Mouse (Mus musculus): Measurements from ENCODE around the gene Top2b. TPM values are rescaled to one million over a fixed set of nuclear protein-coding genes. Genes with fewer than 3 reads are reported as not detected.

Top2b gene
- polyA plus RNA-seq, 1 experiment from 2014 or later: 46.5 TPM

DNA sequence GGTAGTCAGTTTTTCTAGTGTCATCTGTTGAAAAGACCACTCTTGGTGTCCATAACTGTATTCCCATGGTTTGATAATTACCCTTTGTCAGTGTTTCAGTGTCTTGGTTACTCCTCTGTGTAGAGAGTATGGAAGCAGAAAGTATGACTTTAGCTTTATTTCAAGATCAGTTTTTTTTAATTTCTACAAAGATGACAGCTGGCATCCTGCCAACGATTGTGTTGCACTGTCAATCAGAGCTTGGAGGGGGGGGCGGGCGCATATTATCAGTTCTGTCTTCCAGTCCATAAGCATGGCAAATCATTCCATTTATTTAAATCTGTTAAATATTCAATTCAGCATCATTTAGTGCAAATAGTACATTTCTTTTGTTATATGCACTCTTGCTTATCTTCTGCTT lies 30.7 kb upstream of the Top2b start:
- H3K4me3 ChIP-seq (ENCODE audit: control insufficient read depth in 1 of 2, insufficient read depth in 1 of 2, low read depth in 1 of 2, low read length in 2 of 2): no peak overlapping the region
- 84% methylated on average over 3 of the region's 3 CpGs for WGBS
- H3K27me3 ChIP-seq (ENCODE audit: control insufficient read depth, insufficient read depth, low read length): no peaks in the 10 kb centered on the region
- H3K27ac ChIP-seq (replicated peaks in 1 of 2; ENCODE audit: control insufficient read depth in 1 of 2, insufficient read depth in 1 of 2, low read depth in 2 of 2, low read length in 2 of 2): no peak overlapping the region
- H3K36me3 ChIP-seq (ENCODE audit: control insufficient read depth, insufficient read depth, low read length): no peaks in the 10 kb centered on the region
- no peak for ATAC-seq (ENCODE audit: insufficient number of reproducible peaks, insufficient read depth, low FRiP score, low read depth)
- H3K4me1 ChIP-seq (ENCODE audit: control insufficient read depth in 2 of 2, insufficient read depth in 2 of 2, low read length in 2 of 2): peaks cover under 1 to 7% of the 10 kb centered on the region in 2 experiments
- no peak overlapping the region for H3K9ac ChIP-seq (ENCODE audit: low read length)
- H3K4me2 ChIP-seq (ENCODE audit: low read length): no peak overlapping the region
- H3K9me3 ChIP-seq (ENCODE audit: control insufficient read depth, low read length): no peaks in the 10 kb centered on the region

DNA sequence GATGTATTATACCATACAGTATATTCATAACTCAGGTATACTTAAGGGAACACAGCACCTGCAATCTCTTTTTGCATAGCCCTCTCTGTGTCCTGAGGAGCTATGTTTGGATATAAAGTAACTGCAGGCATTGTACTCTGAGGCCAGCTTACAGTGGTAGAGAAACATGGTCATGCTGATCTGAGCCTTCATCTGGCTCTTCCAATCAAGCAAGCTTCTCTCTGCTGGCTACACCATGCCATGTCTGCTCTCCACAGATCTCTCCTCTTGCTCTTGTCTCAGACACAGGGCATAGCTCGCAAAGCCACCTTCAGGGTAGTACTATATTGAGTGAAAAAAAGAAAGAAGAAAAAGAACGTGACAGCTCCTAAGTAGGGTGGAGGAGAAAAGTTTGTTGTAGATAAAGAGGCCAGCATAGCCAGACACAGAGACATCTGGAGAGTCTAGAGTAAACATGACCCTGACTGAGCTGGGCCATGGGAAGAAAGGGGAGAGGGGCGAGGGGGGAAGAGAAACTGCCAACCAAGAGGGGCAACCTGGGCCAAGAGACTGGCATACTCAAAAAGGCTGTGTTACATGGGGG lies 29.1 kb upstream of the Top2b start:
- 41% methylated on average over 3 of the region's 3 CpGs for WGBS
- H3K4me1 ChIP-seq (ENCODE audit: control insufficient read depth in 2 of 2, insufficient read depth in 2 of 2, low read length in 2 of 2): peaks cover 0 to 7% of the 10 kb centered on the region in 2 experiments; a peak in 1 of 4 replicates
- H3K9ac ChIP-seq (ENCODE audit: low read length): no peak overlapping the region
- H3K4me2 ChIP-seq (ENCODE audit: low read length): no peak overlapping the region
- H3K36me3 ChIP-seq (ENCODE audit: control insufficient read depth, insufficient read depth, low read length): no peaks in the 10 kb centered on the region
- ATAC-seq (ENCODE audit: insufficient number of reproducible peaks, insufficient read depth, low FRiP score, low read depth): no peak
- H3K9me3 ChIP-seq (ENCODE audit: control insufficient read depth, low read length): no peaks in the 10 kb centered on the region
- no peak overlapping the region for H3K4me3 ChIP-seq (ENCODE audit: control insufficient read depth in 1 of 2, insufficient read depth in 1 of 2, low read depth in 1 of 2, low read length in 2 of 2)
- no peak overlapping the region for H3K27ac ChIP-seq (replicated peaks in 1 of 2; ENCODE audit: control insufficient read depth in 1 of 2, insufficient read depth in 1 of 2, low read depth in 2 of 2, low read length in 2 of 2)
- H3K27me3 ChIP-seq (ENCODE audit: control insufficient read depth, insufficient read depth, low read length): no peaks in the 10 kb centered on the region

DNA sequence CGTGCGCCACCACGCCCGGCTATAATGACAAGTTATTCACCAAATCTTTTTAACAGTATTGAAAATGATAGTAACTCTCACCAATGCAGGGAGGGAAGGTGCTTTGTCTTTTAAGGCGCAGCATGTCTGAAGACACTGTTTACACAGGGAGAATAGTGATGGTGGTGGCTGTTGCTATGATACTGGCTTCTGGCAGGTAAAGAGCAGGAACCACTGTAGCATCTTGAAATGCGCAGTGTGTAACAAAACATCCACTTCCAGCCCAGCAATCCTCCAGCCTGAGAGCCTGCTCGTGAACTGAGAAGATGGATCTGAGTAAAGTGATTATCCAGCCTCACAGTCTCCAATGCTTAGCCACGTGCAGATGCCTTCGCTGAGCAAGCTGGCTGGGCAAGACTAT lies 17.5 kb upstream of the Top2b start:
- 69% methylated on average over 9 of the region's 9 CpGs for WGBS
- Histone ChIP-seq H3K9me3 (ENCODE audit: control insufficient read depth, low read length) (no peaks in the 10 kb centered on the region), H3K4me3 (ENCODE audit: control insufficient read depth in 1 of 2, insufficient read depth in 1 of 2, low read depth in 1 of 2, low read length in 2 of 2) (no peak overlapping the region), H3K4me1 (ENCODE audit: control insufficient read depth in 2 of 2, insufficient read depth in 2 of 2, low read length in 2 of 2) (no peaks in the 10 kb centered on the region), H3K27ac (replicated peaks in 1 of 2; ENCODE audit: control insufficient read depth in 1 of 2, insufficient read depth in 1 of 2, low read depth in 2 of 2, low read length in 2 of 2) (no peak overlapping the region), H3K36me3 (ENCODE audit: control insufficient read depth, insufficient read depth, low read length) (no peaks in the 10 kb centered on the region), H3K4me2 (ENCODE audit: low read length) (no peak overlapping the region), H3K27me3 (ENCODE audit: control insufficient read depth, insufficient read depth, low read length) (no peaks in the 10 kb centered on the region), H3K9ac (ENCODE audit: low read length) (no peak overlapping the region)
- ATAC-seq (ENCODE audit: insufficient number of reproducible peaks, insufficient read depth, low FRiP score, low read depth): no peak

DNA sequence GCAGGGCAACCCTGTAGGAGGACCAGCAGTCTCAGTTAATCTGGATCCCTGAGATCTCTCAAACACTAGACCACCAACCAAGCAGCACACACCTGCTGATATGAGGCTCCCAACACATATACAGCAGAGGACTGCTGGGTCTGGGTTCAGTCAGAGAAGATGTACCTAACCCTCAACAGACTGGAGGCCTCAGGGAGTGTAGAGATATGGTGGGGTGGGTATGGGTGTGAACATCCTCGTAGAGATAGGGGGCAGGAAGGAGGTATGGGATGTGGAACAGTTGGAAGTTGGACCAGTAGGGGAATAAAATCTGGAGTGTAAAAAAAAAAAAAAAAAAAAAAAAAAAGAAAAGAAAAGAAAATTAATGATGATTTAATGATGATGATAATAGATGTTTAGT lies 5.3 kb upstream of the Top2b start:
- Histone ChIP-seq H3K9me3 (ENCODE audit: control insufficient read depth, low read length) (no peaks in the 10 kb centered on the region), H3K27ac (replicated peaks in 1 of 2; ENCODE audit: control insufficient read depth in 1 of 2, insufficient read depth in 1 of 2, low read depth in 2 of 2, low read length in 2 of 2) (no peak overlapping the region), H3K4me1 (ENCODE audit: control insufficient read depth in 2 of 2, insufficient read depth in 2 of 2, low read length in 2 of 2) (peaks cover 0 to 6% of the 10 kb centered on the region in 2 experiments; a peak in 3 of 4 replicates), H3K4me3 (ENCODE audit: control insufficient read depth in 1 of 2, insufficient read depth in 1 of 2, low read depth in 1 of 2, low read length in 2 of 2) (no peak overlapping the region), H3K36me3 (ENCODE audit: control insufficient read depth, insufficient read depth, low read length) (no peaks in the 10 kb centered on the region), H3K9ac (ENCODE audit: low read length) (no peak overlapping the region), H3K4me2 (ENCODE audit: low read length) (no peak overlapping the region), H3K27me3 (ENCODE audit: control insufficient read depth, insufficient read depth, low read length) (no peaks in the 10 kb centered on the region)
- ATAC-seq (ENCODE audit: insufficient number of reproducible peaks, insufficient read depth, low FRiP score, low read depth): no peak
- WGBS: 31% methylated on average over 1 of the region's 1 CpGs

DNA sequence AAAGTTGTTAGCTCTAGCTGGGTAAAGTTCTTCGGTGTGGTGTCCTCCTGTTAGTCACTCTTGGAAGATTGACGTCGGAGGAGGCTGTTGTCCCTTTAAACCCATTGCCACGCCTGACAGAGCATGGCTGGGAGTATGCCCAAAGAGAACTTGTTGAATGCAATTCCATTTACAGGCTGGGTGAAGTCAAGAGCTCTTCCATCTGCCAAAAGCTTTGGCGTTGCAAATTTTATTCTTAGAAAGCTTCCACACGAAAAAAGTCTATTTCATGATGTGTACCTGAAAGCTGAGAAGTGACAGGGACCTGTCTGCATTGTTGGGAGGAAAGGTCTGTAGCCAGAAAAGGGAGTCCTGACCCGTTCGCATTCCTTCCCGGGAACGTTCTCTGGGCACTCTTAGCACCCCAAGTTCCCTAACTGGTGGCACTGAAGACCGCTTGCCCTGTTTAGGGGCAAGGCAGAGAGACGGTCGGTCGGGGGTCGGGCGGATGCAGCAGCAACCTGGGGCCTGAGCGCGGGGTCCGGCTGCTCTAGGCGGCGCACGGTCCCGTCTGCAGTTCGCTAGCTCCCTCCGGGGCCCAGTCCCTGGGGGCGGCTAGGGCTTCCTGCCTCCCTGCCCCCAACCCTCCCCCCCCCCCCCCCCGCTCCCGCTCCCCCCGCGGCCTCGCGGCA lies 683 bp upstream of the Top2b start:
- Histone ChIP-seq H3K4me3 (ENCODE audit: control insufficient read depth in 1 of 2, insufficient read depth in 1 of 2, low read depth in 1 of 2, low read length in 2 of 2) (peak overlapping the region; percentile 73 to 95), H3K4me1 (ENCODE audit: control insufficient read depth in 2 of 2, insufficient read depth in 2 of 2, low read length in 2 of 2) (peaks cover 0 to 16% of the 10 kb centered on the region in 2 experiments; a peak in 3 of 4 replicates), H3K9me3 (ENCODE audit: control insufficient read depth, low read length) (no peaks in the 10 kb centered on the region), H3K9ac (ENCODE audit: low read length) (peak overlapping the region; percentile 81), H3K27ac (replicated peaks in 1 of 2; ENCODE audit: control insufficient read depth in 1 of 2, insufficient read depth in 1 of 2, low read depth in 2 of 2, low read length in 2 of 2) (peak overlapping the region; percentile 96 to 99), H3K27me3 (ENCODE audit: control insufficient read depth, insufficient read depth, low read length) (no peaks in the 10 kb centered on the region), H3K4me2 (ENCODE audit: low read length) (peak overlapping the region; percentile 83), H3K36me3 (ENCODE audit: control insufficient read depth, insufficient read depth, low read length) (no peaks in the 10 kb centered on the region)
- under 1% methylated on average over 26 of the region's 32 CpGs for WGBS
- peak; percentile 75 for ATAC-seq (ENCODE audit: insufficient number of reproducible peaks, insufficient read depth, low FRiP score, low read depth)

DNA sequence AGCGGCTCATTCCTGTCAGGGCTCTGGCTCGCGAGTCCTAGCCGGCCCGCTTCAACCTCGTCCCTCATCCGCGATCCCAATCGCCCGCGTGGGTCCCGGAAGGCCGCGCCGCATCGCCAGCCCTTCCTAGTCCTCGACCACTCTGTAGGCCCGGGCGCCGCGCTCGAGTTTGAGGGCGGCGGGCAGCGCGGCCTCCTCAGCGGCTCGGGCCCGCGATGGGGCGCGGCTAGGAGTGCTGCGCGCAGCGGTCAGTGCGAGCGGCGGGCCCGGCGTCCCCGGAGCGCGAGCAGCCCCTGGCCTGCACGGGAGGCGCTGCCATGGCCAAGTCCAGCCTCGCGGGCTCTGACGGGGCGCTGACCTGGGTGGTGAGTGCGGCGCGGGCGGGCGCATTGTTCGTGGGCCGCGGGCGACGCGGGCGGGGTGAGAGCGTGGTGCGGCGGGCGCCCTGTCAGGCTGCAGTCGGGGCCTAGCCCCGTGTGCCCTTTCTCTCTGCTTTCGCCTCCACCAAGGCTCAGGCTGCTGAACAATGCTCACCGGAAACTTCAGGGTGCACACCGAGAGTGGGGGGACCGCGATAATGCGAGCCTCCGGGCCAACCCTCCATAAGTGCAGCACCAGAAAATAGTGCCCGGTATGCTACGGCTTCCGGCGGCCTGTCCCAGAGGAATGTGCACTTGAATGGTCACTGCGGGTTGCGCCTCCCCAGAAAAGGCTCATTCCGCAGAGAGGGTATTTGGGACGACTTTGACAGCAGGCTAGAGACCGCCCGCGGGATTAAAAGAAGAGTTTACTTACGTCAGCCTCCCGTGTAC lies 589 bp downstream of the Top2b start:
- H3K4me2 ChIP-seq (ENCODE audit: low read length): peak overlapping the region; percentile 84
- peak overlapping the region; percentile 98 to 99 for H3K27ac ChIP-seq (replicated peaks in 1 of 2; ENCODE audit: control insufficient read depth in 1 of 2, insufficient read depth in 1 of 2, low read depth in 2 of 2, low read length in 2 of 2)
- peak overlapping the region; percentile 93 to 95 for H3K4me3 ChIP-seq (ENCODE audit: control insufficient read depth in 1 of 2, insufficient read depth in 1 of 2, low read depth in 1 of 2, low read length in 2 of 2)
- ATAC-seq (ENCODE audit: insufficient number of reproducible peaks, insufficient read depth, low FRiP score, low read depth): peak; percentile 50
- no peaks in the 10 kb centered on the region for H3K36me3 ChIP-seq (ENCODE audit: control insufficient read depth, insufficient read depth, low read length)
- H3K9me3 ChIP-seq (ENCODE audit: control insufficient read depth, low read length): no peaks in the 10 kb centered on the region
- under 1% methylated on average over 86 of the region's 87 CpGs for WGBS
- H3K4me1 ChIP-seq (ENCODE audit: control insufficient read depth in 2 of 2, insufficient read depth in 2 of 2, low read length in 2 of 2): peaks cover 0 to 16% of the 10 kb centered on the region in 2 experiments; a peak in 3 of 4 replicates
- no peaks in the 10 kb centered on the region for H3K27me3 ChIP-seq (ENCODE audit: control insufficient read depth, insufficient read depth, low read length)
- H3K9ac ChIP-seq (ENCODE audit: low read length): peak overlapping the region; percentile 99

DNA sequence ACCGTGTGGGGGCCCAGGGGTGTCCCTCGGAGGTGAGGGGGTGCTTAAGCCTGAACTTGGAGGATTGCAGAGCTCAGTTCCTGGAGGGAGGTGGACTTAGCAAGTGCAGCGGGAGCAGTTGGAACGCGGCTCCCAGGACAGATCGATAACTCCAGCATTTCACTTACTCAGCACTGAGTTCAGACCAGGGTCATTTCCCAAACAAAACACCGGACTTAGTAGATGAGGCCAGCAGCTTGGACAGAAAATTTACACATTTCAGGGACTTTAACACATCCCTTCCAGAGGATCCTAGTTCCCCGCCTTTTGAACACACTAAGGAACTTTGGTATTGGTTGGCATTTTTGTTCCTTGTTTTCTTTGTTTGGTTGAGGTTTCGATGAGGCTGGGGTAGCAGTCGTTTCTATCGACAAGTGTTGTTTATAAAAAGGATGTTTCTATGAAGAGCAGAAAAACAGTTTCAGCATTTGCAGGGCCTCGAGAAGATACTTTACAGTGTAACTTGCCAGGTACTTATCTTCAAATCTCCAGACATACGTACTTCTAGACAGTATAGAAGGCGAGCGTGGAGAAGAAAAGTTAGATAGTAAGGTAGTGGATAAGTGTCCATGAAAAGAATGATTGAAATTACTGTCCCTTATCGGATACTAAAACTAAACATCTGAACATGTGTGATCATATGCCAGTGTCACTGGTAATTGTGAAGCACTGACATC lies 1.4 kb downstream of the Top2b start:
- no peak for ATAC-seq (ENCODE audit: insufficient number of reproducible peaks, insufficient read depth, low FRiP score, low read depth)
- Histone ChIP-seq H3K27ac (replicated peaks in 1 of 2; ENCODE audit: control insufficient read depth in 1 of 2, insufficient read depth in 1 of 2, low read depth in 2 of 2, low read length in 2 of 2) (peak overlapping the region; percentile 98 to 99), H3K36me3 (ENCODE audit: control insufficient read depth, insufficient read depth, low read length) (no peaks in the 10 kb centered on the region), H3K4me2 (ENCODE audit: low read length) (peak overlapping the region; percentile 84), H3K4me3 (ENCODE audit: control insufficient read depth in 1 of 2, insufficient read depth in 1 of 2, low read depth in 1 of 2, low read length in 2 of 2) (peak overlapping the region; percentile 93 to 95), H3K27me3 (ENCODE audit: control insufficient read depth, insufficient read depth, low read length) (no peaks in the 10 kb centered on the region), H3K4me1 (ENCODE audit: control insufficient read depth in 2 of 2, insufficient read depth in 2 of 2, low read length in 2 of 2) (peaks cover 0 to 16% of the 10 kb centered on the region in 2 experiments; a peak in 3 of 4 replicates), H3K9me3 (ENCODE audit: control insufficient read depth, low read length) (no peaks in the 10 kb centered on the region), H3K9ac (ENCODE audit: low read length) (peak overlapping the region; percentile 99)
- WGBS: 6% methylated on average over 16 of the region's 16 CpGs
